Mouse (Mus musculus): ENCODE measurements around the gene Taf6l. TPM values are rescaled to one million over a fixed set of nuclear protein-coding genes. Genes with fewer than 3 reads are reported as not detected.

The Taf6l gene
- polyA plus RNA-seq, 1 experiment, result 17.1 TPM

- Histone ChIP-seq H3K9ac (ENCODE audit: low read depth, poor library complexity, severe bottlenecking) (0 out of 2 replicates have a peak overlapping the region, but pooled peaks have one; percentile 49), H3K4me3 (ENCODE audit: low read depth, low read length) (no peak overlapping the region), H3K36me3 (ENCODE audit: control insufficient read depth, insufficient read depth, low read length, poor library complexity, severe bottlenecking) (peaks cover 43% of the 10 kb centered on the region)
These were observed 30.8 kb upstream of the Taf6l start for GRCm38 (mm10) chr19:8817001-8817400.

GRCm38 (mm10) chr19:8815812-8816211 lies 29.6 kb upstream of the Taf6l start:
- no peak overlapping the region for H3K4me3 ChIP-seq (ENCODE audit: low read depth, low read length)
- H3K4me1 ChIP-seq (ENCODE audit: control insufficient read depth, insufficient read depth, low read length), result no peaks in the 10 kb centered on the region
- no peaks in the 10 kb centered on the region for H3K27me3 ChIP-seq (ENCODE audit: control insufficient read depth, insufficient read depth, low read length, poor library complexity, severe bottlenecking)
- H3K9ac ChIP-seq (ENCODE audit: low read depth, poor library complexity, severe bottlenecking), result no peak overlapping the region
- H3K27ac ChIP-seq (ENCODE audit: insufficient read depth, low read length), result no peak overlapping the region
- TF ChIP-seq POLR2A (IDR thresholded peaks at IDR 0.05; ENCODE audit: insufficient read depth, low read length), result no peak
- peaks cover 52% of the 10 kb centered on the region for H3K36me3 ChIP-seq (ENCODE audit: control insufficient read depth, insufficient read depth, low read length, poor library complexity, severe bottlenecking)
- H3K9me3 ChIP-seq (replicated peaks; ENCODE audit: control insufficient read depth, insufficient read depth, low read length, poor library complexity, severe bottlenecking), result no peaks in the 10 kb centered on the region

More at GRCm38 (mm10) chr19:8817001-8817400, 30.8 kb upstream of the Taf6l start:
- H3K4me1 ChIP-seq (ENCODE audit: control insufficient read depth, insufficient read depth, low read length), result peaks cover 2% of the 10 kb centered on the region
- H3K27ac ChIP-seq (ENCODE audit: insufficient read depth, low read length), result no peak overlapping the region
- no peaks in the 10 kb centered on the region for H3K27me3 ChIP-seq (ENCODE audit: control insufficient read depth, insufficient read depth, low read length, poor library complexity, severe bottlenecking)
- TF ChIP-seq POLR2A (IDR thresholded peaks at IDR 0.05; ENCODE audit: insufficient read depth, low read length), result no peak
- TF ChIP-seq EP300 (IDR thresholded peaks at IDR 0.05; ENCODE audit: insufficient read depth, low read depth, low read length), result no peak
- no peak for TF ChIP-seq CTCF (IDR thresholded peaks at IDR 0.05; ENCODE audit: low read depth, low read length)
- H3K9me3 ChIP-seq (replicated peaks; ENCODE audit: control insufficient read depth, insufficient read depth, low read length, poor library complexity, severe bottlenecking), result no peaks in the 10 kb centered on the region

GRCm38 (mm10) chr19:8806810-8807209 lies 20.6 kb upstream of the Taf6l start:
- no peaks in the 10 kb centered on the region for H3K4me1 ChIP-seq (ENCODE audit: control insufficient read depth, insufficient read depth, low read length)
- peak overlapping the region; percentile 87 for H3K27ac ChIP-seq (ENCODE audit: insufficient read depth, low read length)
- TF ChIP-seq CTCF (IDR thresholded peaks at IDR 0.05; ENCODE audit: low read depth, low read length) (no peak), EP300 (IDR thresholded peaks at IDR 0.05; ENCODE audit: insufficient read depth, low read depth, low read length) (no peak), POLR2A (IDR thresholded peaks at IDR 0.05; ENCODE audit: insufficient read depth, low read length) (no peak)
- H3K9ac ChIP-seq (ENCODE audit: low read depth, poor library complexity, severe bottlenecking), result 0 out of 2 replicates have a peak overlapping the region, but pooled peaks have one; percentile 26
- H3K27me3 ChIP-seq (ENCODE audit: control insufficient read depth, insufficient read depth, low read length, poor library complexity, severe bottlenecking), result no peaks in the 10 kb centered on the region
- no peaks in the 10 kb centered on the region for H3K9me3 ChIP-seq (replicated peaks; ENCODE audit: control insufficient read depth, insufficient read depth, low read length, poor library complexity, severe bottlenecking)
- no peak overlapping the region for H3K4me3 ChIP-seq (ENCODE audit: low read depth, low read length)
- peaks cover 37% of the 10 kb centered on the region for H3K36me3 ChIP-seq (ENCODE audit: control insufficient read depth, insufficient read depth, low read length, poor library complexity, severe bottlenecking)

GRCm38 (mm10) chr19:8803879-8804660 lies 17.9 kb upstream of the Taf6l start:
- Histone ChIP-seq H3K4me1 (ENCODE audit: control insufficient read depth, insufficient read depth, low read length) (no peaks in the 10 kb centered on the region), H3K36me3 (ENCODE audit: control insufficient read depth, insufficient read depth, low read length, poor library complexity, severe bottlenecking) (peaks cover 16% of the 10 kb centered on the region), H3K4me3 (ENCODE audit: low read depth, low read length) (no peak overlapping the region), H3K27me3 (ENCODE audit: control insufficient read depth, insufficient read depth, low read length, poor library complexity, severe bottlenecking) (no peaks in the 10 kb centered on the region), H3K9ac (ENCODE audit: low read depth, poor library complexity, severe bottlenecking) (no peak overlapping the region), H3K27ac (ENCODE audit: insufficient read depth, low read length) (no peak overlapping the region), H3K9me3 (replicated peaks; ENCODE audit: control insufficient read depth, insufficient read depth, low read length, poor library complexity, severe bottlenecking) (no peaks in the 10 kb centered on the region)
- TF ChIP-seq CTCF (IDR thresholded peaks at IDR 0.05; ENCODE audit: low read depth, low read length), result no peak
- no peak for TF ChIP-seq POLR2A (IDR thresholded peaks at IDR 0.05; ENCODE audit: insufficient read depth, low read length)
- no peak for TF ChIP-seq EP300 (IDR thresholded peaks at IDR 0.05; ENCODE audit: insufficient read depth, low read depth, low read length)

- H3K27me3 ChIP-seq (ENCODE audit: control insufficient read depth, insufficient read depth, low read length, poor library complexity, severe bottlenecking), result no peaks in the 10 kb centered on the region
- H3K9ac ChIP-seq (ENCODE audit: low read depth, poor library complexity, severe bottlenecking), result no peak overlapping the region; the same call in 1 of the 2 replicates
- H3K27ac ChIP-seq (ENCODE audit: insufficient read depth, low read length), result peak overlapping the region; percentile 12; the same call in 1 of the 2 replicates
- no peaks in the 10 kb centered on the region for H3K4me1 ChIP-seq (ENCODE audit: control insufficient read depth, insufficient read depth, low read length)
- peaks cover 12% of the 10 kb centered on the region for H3K36me3 ChIP-seq (ENCODE audit: control insufficient read depth, insufficient read depth, low read length, poor library complexity, severe bottlenecking)
- peak overlapping the region; percentile 22 for H3K4me3 ChIP-seq (ENCODE audit: low read depth, low read length)
- TF ChIP-seq CTCF (IDR thresholded peaks at IDR 0.05; ENCODE audit: low read depth, low read length) (no peak), POLR2A (IDR thresholded peaks at IDR 0.05; ENCODE audit: insufficient read depth, low read length) (no peak), EP300 (IDR thresholded peaks at IDR 0.05; ENCODE audit: insufficient read depth, low read depth, low read length) (no peak)
- no peaks in the 10 kb centered on the region for H3K9me3 ChIP-seq (replicated peaks; ENCODE audit: control insufficient read depth, insufficient read depth, low read length, poor library complexity, severe bottlenecking)
These were observed 17.1 kb upstream of the Taf6l start for GRCm38 (mm10) chr19:8803204-8803780.

All from ES-Bruce4 (cell line).